Mouse (Mus musculus): ENCODE results near the gene Gsap. TPM values are rescaled to one million over a fixed set of nuclear protein-coding genes. Genes with fewer than 3 reads are reported as not detected.
"Not testable (repeated sequence)": the region's sequence is repeated elsewhere in the genome, so short reads cannot be mapped to it uniquely, and the experiment has no call there.

Gsap gene
- total RNA-seq, 2 experiments from 2014 or later: 3.5 to 5.5 TPM

DNA sequence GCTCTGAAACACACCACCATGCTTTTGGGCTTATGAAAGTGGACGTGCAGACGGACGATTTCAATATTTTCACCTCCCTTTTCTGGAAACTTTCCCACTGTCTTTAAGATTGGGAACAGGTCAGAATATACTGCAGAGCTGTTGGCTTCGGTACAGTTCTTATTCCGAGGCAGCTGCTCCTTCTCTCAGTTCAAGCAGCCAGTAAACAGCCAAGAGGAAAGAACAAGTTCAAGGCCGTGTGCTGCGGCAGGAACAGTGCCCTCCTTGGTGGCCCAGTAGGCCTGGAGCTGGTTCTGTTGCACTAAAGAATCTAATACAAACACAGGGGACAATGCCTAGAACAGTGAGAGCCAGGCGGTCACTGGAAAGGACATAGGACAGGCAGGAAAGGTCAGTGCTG, 104.5 kb downstream of the Gsap start:
- intact Hi-C loops (cut with DNase I): no loop called here
- DNase-seq (ENCODE audit: low spot score in 2 of 2): no peak

DNA sequence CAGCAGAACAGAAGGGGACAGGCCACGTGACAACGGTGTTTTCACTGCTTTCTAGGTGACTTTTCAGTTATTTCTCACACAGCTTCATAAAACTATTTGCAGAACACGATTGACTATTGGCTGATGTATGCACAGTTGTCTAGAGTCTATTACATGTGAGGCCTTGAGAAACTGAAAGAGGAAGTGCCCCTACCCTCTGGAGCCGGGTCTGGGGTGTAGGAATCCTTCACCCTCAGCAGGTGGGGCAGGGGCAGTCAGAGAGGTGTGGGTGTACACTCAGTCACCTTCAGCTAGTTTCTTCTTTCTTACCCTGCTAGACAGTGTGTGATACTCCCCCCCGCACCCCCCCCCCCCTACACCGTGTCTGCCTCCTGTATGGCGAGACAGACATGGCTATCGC, 109.6 kb downstream of the Gsap start:
- intact Hi-C loops (cut with DNase I): no loop called here
- no peak for DNase-seq (ENCODE audit: low spot score in 2 of 2)

DNA sequence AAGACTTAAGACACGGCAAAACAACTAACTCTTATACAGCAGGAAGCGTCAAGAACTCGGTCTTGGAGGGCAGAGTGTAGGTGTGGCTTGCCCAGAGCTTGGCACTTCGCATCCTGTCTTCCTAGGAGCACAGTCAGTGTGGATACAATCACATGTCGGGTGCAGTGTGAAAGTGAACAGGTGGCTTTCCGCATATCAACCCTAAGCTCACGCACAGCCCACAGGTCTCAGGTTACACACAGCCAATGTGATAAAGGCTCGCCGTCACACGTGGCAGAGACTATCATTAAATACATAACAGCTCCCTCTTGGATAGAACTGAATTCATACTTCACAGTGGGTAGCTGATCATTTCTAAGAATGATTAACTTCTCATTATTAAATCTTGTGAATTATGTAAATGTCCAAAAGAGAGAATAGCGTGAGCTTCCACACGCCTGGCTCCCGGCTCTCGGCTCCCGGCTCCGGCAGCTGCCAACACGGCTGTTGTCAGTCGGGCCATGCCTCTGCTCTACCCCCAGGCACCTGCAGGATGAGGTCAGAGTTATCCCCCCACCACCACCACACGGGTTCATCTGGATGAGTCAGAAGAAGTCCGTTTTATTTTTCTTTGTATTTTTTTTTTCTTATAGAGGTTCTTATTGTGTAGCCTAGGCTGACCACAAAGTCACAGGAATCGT, 113.2 kb downstream of the Gsap start:
- DNase-seq (ENCODE audit: low spot score in 2 of 2): no peak
- intact Hi-C loops (cut with DNase I): no loop called here

DNA sequence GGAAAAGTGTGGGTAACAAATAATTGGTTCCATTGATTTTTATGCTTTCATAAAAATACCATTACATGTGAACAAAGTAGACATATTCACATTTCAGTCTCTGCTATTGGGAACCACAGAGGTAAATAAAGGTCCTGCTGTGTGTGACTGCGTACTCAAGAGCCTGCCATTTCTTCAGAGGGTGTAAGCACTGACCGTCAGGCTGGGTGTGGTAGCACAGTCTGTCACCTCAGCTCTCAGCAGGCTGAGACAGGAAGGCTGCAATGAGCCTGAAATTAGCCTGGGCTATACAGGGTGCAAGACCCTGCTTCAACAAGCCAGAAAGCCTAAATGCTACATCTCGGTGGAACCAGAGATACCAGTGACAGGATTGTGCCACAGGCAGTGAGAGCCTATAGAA, 114.0 kb downstream of the Gsap start:
- intact Hi-C loops (cut with DNase I): no loop called here
- no peak for DNase-seq (ENCODE audit: low spot score in 2 of 2)

DNA sequence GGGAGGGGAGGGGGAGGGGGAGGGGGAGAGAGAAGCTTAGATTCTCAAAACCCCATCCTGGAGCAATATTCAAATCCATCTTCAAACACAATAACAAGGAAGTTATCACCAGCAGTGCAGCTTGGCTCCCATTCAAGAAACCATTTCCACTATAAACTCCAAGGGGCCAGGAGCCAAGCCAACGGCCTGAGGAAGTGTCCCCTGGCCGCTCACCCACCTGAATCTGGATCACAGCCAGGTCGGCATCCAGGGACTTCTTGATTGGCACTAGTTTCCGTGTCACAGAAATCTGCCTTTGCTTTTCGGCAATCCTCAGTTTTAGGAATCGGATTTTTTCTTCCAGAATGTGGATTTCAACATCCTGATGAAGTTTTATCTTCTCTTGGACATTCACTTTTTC, 115.0 kb downstream of the Gsap start:
- no peak for DNase-seq (ENCODE audit: low spot score in 2 of 2)
- intact Hi-C loops (cut with DNase I): no loop called here

DNA sequence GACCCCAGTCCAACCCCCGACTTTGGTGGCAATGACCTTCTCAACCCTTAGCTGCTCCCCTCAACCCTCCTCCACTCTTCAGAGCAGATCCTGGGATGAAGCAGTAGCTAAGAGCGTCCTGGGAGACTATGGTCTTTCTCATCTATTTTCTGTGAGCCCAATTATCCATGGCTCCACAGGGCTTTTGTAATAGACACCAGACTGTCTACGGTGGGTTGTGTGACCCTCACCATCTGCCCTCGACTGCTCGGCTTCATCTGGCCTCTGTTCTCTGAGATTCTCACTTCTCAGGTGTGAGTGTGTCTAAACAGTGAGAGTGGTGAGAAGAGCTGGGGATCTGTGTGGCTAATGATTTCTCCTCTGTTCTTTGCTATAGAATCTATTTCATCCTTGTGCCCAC, 121.1 kb downstream of the Gsap start:
- intact Hi-C loops (cut with DNase I): no loop called here

DNA sequence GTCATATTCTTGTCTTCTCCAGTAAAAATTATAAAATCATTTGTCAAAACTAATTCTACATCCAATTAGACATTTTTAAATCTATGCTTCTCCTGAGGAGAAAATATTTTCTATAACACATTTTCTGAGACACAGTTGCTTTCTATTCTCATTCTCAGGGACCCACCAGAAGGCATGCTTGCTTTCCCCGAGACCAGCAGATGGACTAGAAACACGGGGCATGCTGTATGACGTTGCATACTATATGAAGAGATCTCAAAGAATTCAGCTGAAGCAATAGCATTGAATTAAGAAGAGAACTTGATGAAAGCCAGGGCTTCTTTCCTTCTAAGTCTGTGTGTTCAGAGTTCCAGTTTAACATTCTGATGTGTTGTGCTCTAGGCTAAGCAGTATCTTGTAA, 128.6 kb downstream of the Gsap start:
- intact Hi-C loops (cut with DNase I): no loop called here
- DNase-seq (ENCODE audit: low spot score in 2 of 2): no peak

More for the DNA sequence above, 121.1 kb downstream of the Gsap start:
- DNase-seq (ENCODE audit: low spot score in 2 of 2): no peak

DNA sequence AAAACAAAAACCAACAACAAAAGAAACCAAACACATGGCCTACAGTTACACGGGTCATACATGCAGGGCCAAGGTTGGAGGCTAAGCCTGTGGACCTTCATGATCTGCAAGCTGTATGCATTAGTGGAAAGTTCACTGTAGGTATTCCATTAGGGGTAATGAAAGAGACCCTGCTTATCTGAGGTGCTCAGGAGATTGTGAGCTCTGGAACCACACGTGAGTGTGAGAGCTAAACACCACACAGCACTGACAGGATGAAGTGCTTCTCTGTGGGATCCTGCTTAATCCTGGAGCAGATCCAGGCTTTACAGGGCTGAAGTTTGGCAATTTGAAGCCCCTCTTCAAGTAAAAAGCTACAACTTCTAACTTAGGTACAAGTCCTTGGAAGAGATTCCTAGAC, 134.1 kb downstream of the Gsap start:
- intact Hi-C loops (cut with DNase I): no loop called here

DNA sequence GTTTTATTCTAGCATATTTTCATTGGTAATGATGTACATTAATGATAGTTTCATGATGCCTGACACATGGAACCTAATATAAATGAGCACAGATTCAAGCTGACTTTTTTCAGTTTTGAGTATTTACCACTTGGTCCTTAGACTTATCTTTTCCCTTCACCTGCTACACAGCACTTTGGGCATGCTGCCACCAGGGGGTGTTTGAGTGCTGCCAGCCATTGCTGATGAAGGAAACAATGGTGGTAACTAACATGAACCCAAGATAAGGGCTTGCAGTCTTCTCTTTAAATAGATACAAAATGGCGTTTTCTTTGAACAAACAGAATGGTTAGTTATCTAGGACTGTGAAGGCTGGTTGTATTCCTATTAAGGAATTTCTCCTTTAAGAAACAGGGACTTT, 140.4 kb downstream of the Gsap start:
- intact Hi-C loops (cut with DNase I): loop anchor here (5.0 kb wide), 1 partner anchor 96 kb away; the partner anchor contains the start of genes Ccdc146 and Fam185a
- peak in 1 of 2 experiments; percentile 14 for DNase-seq (ENCODE audit: low spot score in 2 of 2)

More for the DNA sequence above, 134.1 kb downstream of the Gsap start:
- DNase-seq (ENCODE audit: low spot score in 2 of 2): no peak

DNA sequence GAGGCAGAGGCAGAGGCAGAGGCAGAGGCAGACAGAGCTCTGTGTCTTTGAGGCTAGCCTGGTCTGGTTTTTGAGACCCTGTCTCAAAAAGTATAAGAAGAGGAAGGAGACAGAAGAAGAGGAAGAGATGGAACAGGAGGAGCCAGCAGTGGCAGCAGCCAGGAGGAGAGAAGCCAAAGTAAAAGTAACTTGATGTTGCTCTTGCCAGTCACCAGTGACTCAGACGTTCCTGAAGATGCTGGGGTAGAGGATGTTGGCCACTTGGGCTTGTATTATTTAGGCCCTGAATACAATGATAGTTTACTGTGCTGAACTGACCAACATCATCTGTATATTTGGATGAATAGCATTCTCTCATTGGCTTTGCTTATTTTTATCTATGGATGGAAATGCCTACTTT, 142.5 kb downstream of the Gsap start:
- no peak for DNase-seq (ENCODE audit: low spot score in 2 of 2)
- intact Hi-C loops (cut with DNase I): loop anchor here (5.0 kb wide), 1 partner anchor 94 kb away; the partner anchor contains the start of genes Ccdc146 and Fam185a

DNA sequence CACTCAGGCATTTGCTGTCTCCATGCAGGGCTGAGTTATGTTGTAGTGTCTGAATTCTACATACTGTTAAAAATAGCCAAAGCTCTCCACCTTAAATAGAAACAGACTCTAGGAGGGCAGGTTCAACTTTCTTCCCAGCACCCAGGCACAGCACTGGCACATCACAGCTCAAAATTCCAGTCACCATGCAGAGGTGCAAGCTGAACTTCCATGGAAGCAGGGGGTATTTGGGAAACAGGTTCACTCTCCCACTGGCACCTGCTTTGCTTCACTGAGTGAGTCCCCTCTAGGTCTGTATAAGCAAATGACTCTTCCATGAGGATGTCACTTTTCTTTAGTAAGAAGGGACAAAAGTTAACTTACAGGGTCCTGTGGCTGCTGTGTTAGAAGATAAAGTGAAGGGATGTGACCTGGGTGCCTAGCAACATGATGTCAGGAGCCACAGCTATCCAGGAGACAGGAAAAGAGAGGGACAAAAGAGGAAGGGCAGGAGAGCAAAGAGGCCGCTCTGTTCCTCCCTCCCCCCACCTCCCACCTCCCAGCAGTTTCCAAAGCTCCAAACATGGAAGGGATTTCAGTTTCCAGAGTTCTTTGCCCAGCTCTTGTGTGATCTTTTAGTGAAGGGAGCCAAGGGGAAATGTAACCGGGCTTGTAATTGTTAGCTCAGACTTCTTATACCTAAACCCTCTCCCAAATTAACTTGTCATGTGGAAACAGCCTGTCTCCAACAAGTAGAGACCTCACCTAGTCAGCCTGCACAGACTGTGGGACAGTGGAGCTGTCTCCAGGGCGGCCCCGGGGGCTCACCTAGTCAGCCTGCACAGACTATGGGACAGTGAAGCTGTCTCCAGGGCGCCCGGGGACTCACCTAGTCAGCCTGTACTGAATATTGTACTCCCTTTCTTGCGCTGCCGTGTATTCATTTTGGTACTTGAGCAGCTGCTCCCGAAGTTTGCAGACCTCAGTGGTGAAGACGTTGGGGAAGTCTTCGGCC, 143.9 kb downstream of the Gsap start:
- intact Hi-C loops (cut with DNase I): loop anchor here (5.0 kb wide), 1 partner anchor 92 kb away; the partner anchor contains the start of genes Ccdc146 and Fam185a
- no peak for DNase-seq (ENCODE audit: low spot score in 2 of 2)

DNA sequence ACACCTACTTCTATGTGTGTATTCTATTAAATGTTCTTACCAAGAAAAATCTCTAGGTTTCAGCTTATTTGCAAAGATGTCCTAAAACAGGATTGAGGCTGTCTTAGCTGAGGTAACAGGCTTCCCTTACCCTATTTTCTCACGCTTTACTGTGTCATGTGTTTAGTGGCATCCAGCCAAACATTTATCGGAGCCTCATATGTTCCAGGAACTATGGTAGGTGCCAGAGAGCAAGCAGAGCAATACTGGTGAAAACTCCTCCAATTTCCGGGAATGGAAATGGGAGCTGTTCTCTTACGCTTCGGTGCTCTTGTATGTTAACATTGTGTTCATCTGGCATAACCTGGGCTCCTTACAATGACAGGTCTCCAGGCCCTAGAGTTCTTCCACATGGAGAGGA, 145.6 kb downstream of the Gsap start:
- no peak for DNase-seq (ENCODE audit: low spot score in 2 of 2)
- intact Hi-C loops (cut with DNase I): no loop called here

DNA sequence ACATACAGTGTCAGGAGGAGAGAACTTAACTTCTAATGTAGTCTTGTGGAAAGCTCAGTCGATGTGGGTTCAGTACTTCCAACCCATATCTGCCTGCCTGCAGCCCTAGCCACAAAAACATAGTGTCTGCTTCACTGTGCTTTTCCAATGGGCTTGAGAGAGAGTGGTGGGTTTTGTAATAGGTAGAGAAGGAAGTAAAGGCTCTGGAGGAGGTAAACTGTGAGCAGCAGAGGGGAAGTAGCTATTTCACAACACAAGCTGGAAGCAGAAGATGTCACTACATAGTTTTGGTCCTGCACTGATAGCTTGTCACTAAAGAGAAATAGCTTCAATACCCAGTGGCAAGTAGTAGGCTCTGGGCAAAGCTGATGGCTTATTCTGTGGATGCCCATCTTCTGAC, 146.1 kb downstream of the Gsap start:
- no peak for DNase-seq (ENCODE audit: low spot score in 2 of 2)
- intact Hi-C loops (cut with DNase I): no loop called here

DNA sequence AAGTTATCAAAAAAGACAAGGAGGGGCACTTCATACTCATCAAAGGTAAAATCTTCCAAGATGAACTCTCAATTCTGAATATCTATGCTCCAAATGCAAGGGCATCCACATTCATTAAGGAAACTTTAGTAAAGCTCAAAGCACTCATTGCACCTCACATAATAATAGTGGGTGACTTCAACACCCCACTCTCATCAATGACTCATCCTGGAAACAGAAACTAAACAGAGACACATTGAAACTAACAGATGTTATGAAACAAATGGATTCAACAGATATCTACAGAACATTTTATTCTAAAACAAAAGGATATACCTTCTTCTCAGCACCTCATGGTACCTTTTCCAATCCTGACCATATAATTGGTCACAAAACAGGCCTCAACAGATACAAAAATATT, 156.2 kb downstream of the Gsap start:
- intact Hi-C loops (cut with DNase I); DNase-seq (ENCODE audit: low spot score in 2 of 2): not testable (repeated sequence)

DNA sequence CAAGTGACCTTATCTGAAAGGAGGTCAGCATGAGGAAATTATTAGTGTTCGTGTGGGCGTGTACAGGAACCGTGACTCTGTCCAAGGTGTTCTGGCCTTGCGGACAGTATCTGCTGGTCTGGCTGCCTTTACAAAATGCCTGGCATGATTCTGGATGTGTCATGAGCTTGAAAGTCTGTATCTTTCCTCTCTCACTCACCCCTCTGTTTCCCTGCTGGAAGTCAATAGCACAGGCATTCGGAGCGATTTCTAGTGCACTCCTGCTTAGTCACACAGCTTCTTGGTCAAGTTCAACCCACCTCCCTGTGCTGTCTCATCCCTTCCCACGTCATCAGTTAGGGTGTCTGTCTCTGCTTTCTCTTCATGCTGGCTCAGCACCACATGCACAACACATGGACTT, 162.3 kb downstream of the Gsap start:
- intact Hi-C loops (cut with DNase I): no loop called here
- DNase-seq (ENCODE audit: low spot score in 2 of 2): no peak

DNA sequence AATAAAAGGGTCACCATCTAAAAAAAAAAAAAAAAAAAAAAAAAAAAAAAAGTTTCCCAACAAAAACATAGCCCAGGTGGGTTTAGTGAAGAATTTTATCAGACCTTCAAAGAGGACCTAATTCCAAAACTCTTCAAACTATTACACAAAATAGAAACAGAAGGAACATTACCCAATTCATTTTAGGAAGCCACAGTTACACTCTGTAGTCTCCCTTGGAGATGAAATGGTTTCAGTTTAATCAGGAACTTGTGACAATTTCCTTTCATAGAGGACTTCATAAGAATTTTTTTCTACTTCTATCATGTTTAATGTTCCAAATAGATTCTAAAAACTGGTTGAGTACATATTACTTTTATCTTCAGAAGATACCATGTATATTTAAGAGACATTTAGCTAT, 165.6 kb downstream of the Gsap start:
- intact Hi-C loops (cut with DNase I): no loop called here
- no peak for DNase-seq (ENCODE audit: low spot score in 2 of 2)

DNA sequence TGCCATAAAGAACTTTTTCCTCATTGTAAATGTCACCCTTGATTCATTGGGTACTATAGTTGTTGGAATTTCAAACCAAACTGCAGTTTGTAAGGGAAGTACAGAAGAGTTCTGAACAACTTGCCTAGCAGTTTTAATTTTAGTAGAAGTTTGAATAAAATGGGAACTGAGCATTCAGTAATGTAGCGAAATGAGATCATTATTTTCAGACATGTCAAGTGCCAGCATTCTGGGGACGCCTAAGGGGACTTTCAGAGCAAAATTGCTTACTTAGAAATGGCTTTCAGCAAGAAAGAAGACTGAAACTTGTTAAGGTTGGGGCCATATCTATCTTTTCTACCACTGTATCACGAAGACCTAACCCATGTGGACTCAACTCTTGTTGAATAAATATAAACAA, 172.6 kb downstream of the Gsap start:
- intact Hi-C loops (cut with DNase I): no loop called here
- DNase-seq (ENCODE audit: low spot score in 2 of 2): no peak

DNA sequence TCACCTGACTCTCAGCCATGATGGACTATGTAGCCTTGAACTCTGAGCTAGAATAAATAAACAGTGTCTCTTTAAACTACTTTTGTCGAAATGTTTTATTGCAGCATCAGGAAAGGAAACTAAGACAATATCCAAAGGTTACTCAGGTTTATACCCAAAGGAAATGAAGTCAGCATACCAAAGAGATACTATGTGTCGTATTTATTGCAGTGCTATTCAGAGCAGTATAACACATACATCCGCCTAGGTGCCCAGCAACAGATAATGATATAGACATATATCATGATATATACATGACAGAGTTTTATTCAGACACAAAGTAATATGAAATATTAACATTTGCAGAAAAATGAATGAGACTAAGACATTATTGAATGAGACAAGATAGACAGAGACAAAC, 177.3 kb downstream of the Gsap start:
- intact Hi-C loops (cut with DNase I): no loop called here

More for the DNA sequence above, 177.3 kb downstream of the Gsap start:
- DNase-seq (ENCODE audit: low spot score in 2 of 2): no peak
